Mouse (Mus musculus) CH12.LX (cell line): ENCODE measurements around the gene Ppil2. TPM values are rescaled to one million over a fixed set of nuclear protein-coding genes. Genes with fewer than 3 reads are reported as not detected.

Experiments
- DNase-seq: peaks from one replicate; pipeline ENCODE4 v3.0.0-alpha.2; 2013; ENCODE audit errors: extremely low read depth
- H3K27ac ChIP-seq: 2 replicates; pipeline ENCODE4 v1.5.1; 2012; ENCODE audit warnings: low read depth, mild to moderate bottlenecking, control low read depth, moderate library complexity; ENCODE audit not compliant: insufficient read depth
- H3K27me3 ChIP-seq: replicated peaks from 2 replicates; pipeline ENCODE3; 2012; ENCODE audit warnings: inconsistent platforms
- H3K36me3 ChIP-seq, 2 experiments: replicated peaks in 1 of 2; 2 replicates each; pipeline versions ENCODE3 to v1.6.1; 2012; ENCODE audit warnings: inconsistent platforms in 1 of 2, low read length in 1 of 2, mild to moderate bottlenecking in 1 of 2, mixed read lengths in 1 of 2, moderate library complexity in 1 of 2; ENCODE audit not compliant: control insufficient read depth in 1 of 2, insufficient read depth in 1 of 2
- H3K4me1 ChIP-seq, 2 experiments: 2 replicates each; pipeline ENCODE4 v1.6.1; 2012; ENCODE audit warnings: inconsistent platforms in 1 of 2, moderate library complexity in 1 of 2; ENCODE audit not compliant: insufficient read depth in 2 of 2, control insufficient read depth in 1 of 2
- H3K4me2 ChIP-seq: 2 replicates; pipeline ENCODE4 v1.6.1; 2012; ENCODE audit warnings: low read depth, mild to moderate bottlenecking, control low read depth; ENCODE audit not compliant: poor library complexity, insufficient read depth, severe bottlenecking
- H3K4me3 ChIP-seq, 3 experiments: fragments of 150-350 bp in 1 of 3; sonication (generic) in 1 of 3; replicated peaks in 1 of 3; 2 replicates each; pipeline versions ENCODE3 to v1.5.1; 2011 to 2012; ENCODE audit warnings: low read depth in 2 of 3, low read length in 2 of 3, mild to moderate bottlenecking in 2 of 3, moderate library complexity in 2 of 3, control low read depth in 1 of 3, improper control_type of control experiment in 1 of 3, inconsistent platforms in 1 of 3, mixed read lengths in 1 of 3; ENCODE audit not compliant: poor library complexity in 1 of 3
- H3K79me2 ChIP-seq: replicated peaks from 2 replicates; pipeline ENCODE4 v1.6.1; 2012; ENCODE audit warnings: mild to moderate bottlenecking, moderate library complexity; ENCODE audit not compliant: control insufficient read depth, poor library complexity, insufficient read depth, severe bottlenecking; ENCODE audit errors: extremely low read depth
- H3K9ac ChIP-seq: 2 replicates; pipeline ENCODE4 v1.6.1; 2012; ENCODE audit warnings: low read depth, mild to moderate bottlenecking, control low read depth, moderate library complexity; ENCODE audit not compliant: insufficient read depth
- H3K9me3 ChIP-seq: replicated peaks from 2 replicates; pipeline ENCODE3; 2012; ENCODE audit warnings: low read length, inconsistent platforms, mixed read lengths
- BHLHE40 ChIP-seq: IDR thresholded peaks from 2 replicates; pipeline ENCODE4 v1.6.1; 2011; ENCODE audit warnings: mild to moderate bottlenecking, low read depth, low read length, improper control_type of control experiment
- CHD2 ChIP-seq: IDR thresholded peaks from 2 replicates; pipeline ENCODE4 v1.6.1; 2011; ENCODE audit warnings: low read length, improper control_type of control experiment
- ETS1 ChIP-seq: conservative IDR thresholded peaks from 2 replicates; pipeline ENCODE4 v1.6.1; 2012; ENCODE audit warnings: low read depth, mild to moderate bottlenecking, inconsistent platforms, low read length, improper control_type of control experiment, moderate library complexity
- IRF4 ChIP-seq: IDR thresholded peaks from 2 replicates; pipeline ENCODE4 v1.6.1; 2014; ENCODE audit warnings: low read depth, mild to moderate bottlenecking, inconsistent platforms, low read length, improper control_type of control experiment
- MAX ChIP-seq: IDR thresholded peaks from 2 replicates; pipeline ENCODE4 v1.6.1; 2011; ENCODE audit warnings: low read length, improper control_type of control experiment
- MEF2A ChIP-seq: IDR thresholded peaks from 2 replicates; pipeline ENCODE4 v1.6.1; 2014; ENCODE audit warnings: low read depth, mild to moderate bottlenecking, inconsistent platforms, low read length, improper control_type of control experiment, borderline replicate concordance
- MYC ChIP-seq: IDR thresholded peaks from 2 replicates; pipeline ENCODE4 v1.6.1; 2011; ENCODE audit warnings: low read depth, mild to moderate bottlenecking, improper control_type of control experiment, low read length
- NELFE ChIP-seq: IDR thresholded peaks from 2 replicates; pipeline ENCODE4 v1.6.1; 2011; ENCODE audit warnings: low read depth, low read length, improper control_type of control experiment
- NRF1 ChIP-seq: IDR thresholded peaks from 2 replicates; pipeline ENCODE4 v1.6.1; 2014; ENCODE audit warnings: low read depth, mild to moderate bottlenecking, inconsistent platforms, low read length, improper control_type of control experiment, moderate library complexity
- PAX5 ChIP-seq: IDR thresholded peaks from 2 replicates; pipeline ENCODE4 v1.6.1; 2012; ENCODE audit warnings: low read length, inconsistent platforms, mixed read lengths
- POLR2A ChIP-seq: IDR thresholded peaks from 2 replicates; pipeline ENCODE4 v1.6.1; 2011; ENCODE audit warnings: low read depth, mild to moderate bottlenecking, improper control_type of control experiment, low read length
- RAD21 ChIP-seq: IDR thresholded peaks from 2 replicates; pipeline ENCODE4 v1.6.1; 2011; ENCODE audit warnings: low read depth, mild to moderate bottlenecking, low read length, improper control_type of control experiment, moderate library complexity
- RCOR1 ChIP-seq: conservative IDR thresholded peaks from 2 replicates; pipeline ENCODE4 v1.6.1; 2012; ENCODE audit warnings: low read depth, mild to moderate bottlenecking, inconsistent platforms, low read length, improper control_type of control experiment
- TCF12 ChIP-seq: IDR thresholded peaks from 2 replicates; pipeline ENCODE4 v1.6.1; 2014; ENCODE audit warnings: low read depth, mild to moderate bottlenecking, inconsistent platforms, low read length, improper control_type of control experiment
- UBTF ChIP-seq: IDR thresholded peaks from 2 replicates; pipeline ENCODE4 v1.6.1; 2012; ENCODE audit warnings: low read depth, mild to moderate bottlenecking, inconsistent platforms, low read length, improper control_type of control experiment, moderate library complexity
- USF2 ChIP-seq: conservative IDR thresholded peaks from 2 replicates; pipeline ENCODE4 v1.6.1; 2011; ENCODE audit warnings: low read depth, low read length, improper control_type of control experiment
- ZKSCAN1 ChIP-seq: IDR thresholded peaks from 2 replicates; pipeline ENCODE4 v1.6.1; 2012; ENCODE audit warnings: low read depth, inconsistent platforms, low read length, improper control_type of control experiment, borderline replicate concordance
- ZMIZ1 ChIP-seq: IDR thresholded peaks from 2 replicates; pipeline ENCODE4 v1.6.1; 2012; ENCODE audit warnings: low read depth, mild to moderate bottlenecking, inconsistent platforms, low read length, improper control_type of control experiment
- dilution Hi-C: fragments of 300-500 bp; cut with MboI; formaldehyde crosslinking; loops from 2 replicates; pipeline ENCODE4 v1.14.3; 2020; ENCODE audit warnings: low sequenced_read_pairs; ENCODE audit not compliant: extremely low pct_unique_long_range_greater_than_20kb, extremely low pct_ligation_motif_present
- in situ Hi-C: fragments of 300-500 bp; cut with MboI; formaldehyde crosslinking; loops from 3 replicates; pipeline ENCODE4 v1.14.3; 2019; ENCODE audit warnings: low sequenced_read_pairs, low pct_ligation_motif_present, low pct_unique_long_range_greater_than_20kb, mixed read lengths
- polyA plus RNA-seq: library from polyadenylated mRNA; unstranded; fragments of >175 nt; gene quantifications from 2 replicates; pipeline ENCODE4 v1.2.1, GENCODE M21; 2012; ENCODE audit warnings: low read depth; ENCODE audit not compliant: insufficient read length
- total RNA-seq, 2 experiments: library from RNA; depleted of rRNA; stranded (reverse); fragments of 300-350 nt in 1 of 2; fragments of >200 nt in 1 of 2; gene quantifications; 2 replicates each; pipeline ENCODE4 v1.2.3; 2012 to 2014

Ppil2 gene
- total and polyA plus RNA-seq, 3 experiments: 82.9 to 102 (median 90.1) TPM

DNA sequence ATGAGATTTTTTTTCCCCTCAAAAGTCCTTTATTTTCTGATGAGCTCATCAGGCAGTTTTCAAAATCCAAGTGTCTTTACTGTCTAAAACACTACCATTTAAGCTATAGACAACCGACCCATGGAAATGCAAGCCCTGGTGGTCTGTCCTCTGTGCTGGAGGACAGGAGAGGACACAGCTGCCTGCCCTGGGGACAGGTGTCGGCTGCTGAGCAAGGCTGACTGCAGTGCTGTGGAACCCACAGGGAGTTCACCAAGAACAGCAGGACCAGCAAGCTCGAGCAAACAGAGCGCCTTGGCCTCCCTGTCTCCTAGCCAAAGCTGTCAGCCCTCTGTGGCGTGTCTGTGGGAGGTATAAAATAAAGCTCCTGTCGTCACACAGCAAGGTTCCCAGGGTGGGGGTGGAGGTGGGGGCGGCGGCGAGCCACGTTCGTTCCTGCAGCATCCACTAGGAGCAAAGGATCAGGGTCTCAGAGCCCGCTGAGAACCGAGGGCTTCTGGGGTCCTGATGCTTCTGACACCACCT is 24.3 kb downstream of the Ppil2 start:
- dilution Hi-C loops (no loop called here), in situ Hi-C loops (no loop called here)
- no peak for DNase-seq
- no peaks in the 10 kb centered on the region for H3K9me3 ChIP-seq
- no peak for TF ChIP-seq MAX
- TF ChIP-seq ETS1: no peak
- no peak for TF ChIP-seq ZMIZ1
- TF ChIP-seq POLR2A: no peak
- TF ChIP-seq USF2: no peak
- no peak for TF ChIP-seq MYC
- no peak for TF ChIP-seq BHLHE40
- no peak for TF ChIP-seq NRF1
- no peak for TF ChIP-seq IRF4
- no peak for TF ChIP-seq MEF2A
- H3K4me2 ChIP-seq: no peak overlapping the region
- no peaks in the 10 kb centered on the region for H3K4me1 ChIP-seq
- no peaks in the 10 kb centered on the region for H3K27me3 ChIP-seq
- H3K27ac ChIP-seq: no peak overlapping the region
- peaks cover 82 to 100% of the 10 kb centered on the region in 2 experiments for H3K36me3 ChIP-seq
- no peak overlapping the region for H3K4me3 ChIP-seq
- H3K9ac ChIP-seq: no peak overlapping the region
- H3K79me2 ChIP-seq: no peaks in the 10 kb centered on the region

GRCm38 (mm10) chr16:17086241-17086640 is 24.8 kb downstream of the Ppil2 start:
- in situ Hi-C loops: no loop called here
- H3K36me3 ChIP-seq: peaks cover 81 to 100% of the 10 kb centered on the region in 2 experiments

GRCm38 (mm10) chr16:17085636-17086035 is 25.4 kb downstream of the Ppil2 start:
- in situ Hi-C loops (no loop called here), dilution Hi-C loops (no loop called here)
- H3K27me3 ChIP-seq: no peaks in the 10 kb centered on the region
- no peak overlapping the region for H3K27ac ChIP-seq
- no peak overlapping the region for H3K4me2 ChIP-seq
- no peaks in the 10 kb centered on the region for H3K4me1 ChIP-seq
- no peak overlapping the region for H3K4me3 ChIP-seq
- no peaks in the 10 kb centered on the region for H3K79me2 ChIP-seq
- H3K36me3 ChIP-seq: peaks cover 75 to 98% of the 10 kb centered on the region in 2 experiments
- no peak overlapping the region for H3K9ac ChIP-seq
- no peak for DNase-seq
- H3K9me3 ChIP-seq: no peaks in the 10 kb centered on the region
- TF ChIP-seq NELFE (no peak), CHD2 (no peak), PAX5 (no peak), USF2 (no peak)

More at GRCm38 (mm10) chr16:17086241-17086640, 24.8 kb downstream of the Ppil2 start:
- H3K4me2 ChIP-seq: no peak overlapping the region
- dilution Hi-C loops: no loop called here
- TF ChIP-seq TCF12 (no peak), RCOR1 (no peak), MAX (no peak), ZKSCAN1 (no peak), RAD21 (no peak), UBTF (no peak)
- H3K9ac ChIP-seq: no peak overlapping the region
- no peak overlapping the region for H3K4me3 ChIP-seq
- H3K27me3 ChIP-seq: no peaks in the 10 kb centered on the region
- no peaks in the 10 kb centered on the region for H3K9me3 ChIP-seq
- H3K4me1 ChIP-seq: no peaks in the 10 kb centered on the region
- H3K79me2 ChIP-seq: no peaks in the 10 kb centered on the region
- DNase-seq: no peak
- H3K27ac ChIP-seq: no peak overlapping the region
